Mouse (Mus musculus) heart, embryonic 11.5 days (tissue): ENCODE results near the gene Ndufa4l2. TPM values are rescaled to one million over a fixed set of nuclear protein-coding genes. Genes with fewer than 3 reads are reported as not detected.

ENCODE experiments used
- ATAC-seq: fragments of 200-750 bp; cut with Nextera tagmentation; replicated peaks from 2 replicates; pipeline ENCODE4 v1.8.0; 2017; ENCODE audit warnings: moderate library complexity; ENCODE audit not compliant: insufficient number of reproducible peaks, low FRiP score, low TSS enrichment
- H3K27ac ChIP-seq: fragments of 300-500 bp; sonication (generic); 2 replicates; pipeline ENCODE4 v1.5.1; 2014; ENCODE audit warnings: mild to moderate bottlenecking, low read depth, low read length
- H3K27me3 ChIP-seq: fragments of 300-500 bp; sonication (generic); 2 replicates; pipeline ENCODE4 v1.6.1; 2014; ENCODE audit warnings: mild to moderate bottlenecking, low read length, mixed read lengths; ENCODE audit not compliant: control insufficient read depth, insufficient read depth
- H3K36me3 ChIP-seq: fragments of 300-500 bp; sonication (generic); 2 replicates; pipeline ENCODE4 v1.6.1; 2014; ENCODE audit warnings: mild to moderate bottlenecking, low read length, moderate library complexity, mixed read lengths; ENCODE audit not compliant: control insufficient read depth, insufficient read depth
- H3K4me1 ChIP-seq: fragments of 300-500 bp; sonication (generic); 2 replicates; pipeline ENCODE4 v1.6.1; 2014; ENCODE audit warnings: low read length; ENCODE audit not compliant: control insufficient read depth, insufficient read depth
- H3K4me2 ChIP-seq: fragments of 300-500 bp; sonication (generic); 2 replicates; pipeline ENCODE4 v1.6.1; 2014; ENCODE audit warnings: mild to moderate bottlenecking, moderate library complexity
- H3K4me3 ChIP-seq: fragments of 300-500 bp; sonication (generic); 2 replicates; pipeline ENCODE4 v1.5.1; 2014; ENCODE audit warnings: low read depth, low read length
- H3K9ac ChIP-seq: fragments of 300-500 bp; sonication (generic); 2 replicates; pipeline ENCODE4 v1.6.1; 2014; ENCODE audit warnings: mild to moderate bottlenecking, low read depth, low read length, moderate library complexity
- H3K9me3 ChIP-seq: fragments of 300-500 bp; sonication (generic); replicated peaks from 2 replicates; pipeline ENCODE4 v1.6.1; 2016; ENCODE audit warnings: low read length; ENCODE audit not compliant: control insufficient read depth
- WGBS: fragments of 180-500 bp; shearing (Covaris S2); extraction: QIAGEN DNeasy Blood & Tissue Kit; methylation state at CpG from one replicate; pipeline ENCODE4 v1.1.7; 2014; ENCODE audit not compliant: insufficient replicate concordance; 5-methylcytosine and 5-hydroxymethylcytosine counted together
- polyA plus RNA-seq: library from polyadenylated mRNA; unstranded; fragments of >200 nt; fragmentation: Nextera tagmentation; extraction: Ambion mirVana; gene quantifications from 2 replicates; pipeline ENCODE4 v1.2.1, GENCODE M21; 2014

Gene Ndufa4l2
- polyA plus RNA-seq, 1 experiment from 2014 or later, result 13.9 TPM

- Histone ChIP-seq H3K9me3 (no peaks in the 10 kb centered on the region), H3K4me3 (peak overlapping the region; percentile 31), H3K27me3 (peaks cover 79% of the 10 kb centered on the region), H3K27ac (no peak overlapping the region), H3K36me3 (no peaks in the 10 kb centered on the region), H3K4me1 (peaks cover 63% of the 10 kb centered on the region), H3K9ac (peak overlapping the region; percentile 59; the same call in 1 of the 2 replicates), H3K4me2 (peak overlapping the region; percentile 94)
- 0 out of 2 replicates have a peak, but pooled peaks have one; percentile 29 for ATAC-seq
- 1% methylated on average over 27 of the region's 27 CpGs for WGBS
These were observed 2.0 kb upstream of the Ndufa4l2 start for GRCm38 (mm10) chr10:127512813-127513212.

- Histone ChIP-seq H3K4me2 (peak overlapping the region; percentile 94), H3K4me3 (peak overlapping the region; percentile 31), H3K27ac (no peak overlapping the region), H3K9ac (peak overlapping the region; percentile 59; the same call in 1 of the 2 replicates), H3K9me3 (no peaks in the 10 kb centered on the region), H3K27me3 (peaks cover 72% of the 10 kb centered on the region), H3K4me1 (peaks cover 63% of the 10 kb centered on the region), H3K36me3 (no peaks in the 10 kb centered on the region)
- whole genome bisulfite sequencing, result under 1% methylated on average over 16 of the region's 16 CpGs
- ATAC-seq, result no peak
These were observed 1.2 kb upstream of the Ndufa4l2 start for GRCm38 (mm10) chr10:127513501-127514091.

- Histone ChIP-seq H3K27me3 (peaks cover 67% of the 10 kb centered on the region), H3K9me3 (no peaks in the 10 kb centered on the region), H3K36me3 (peaks cover 1% of the 10 kb centered on the region; the same call in 1 of the 2 replicates), H3K9ac (no peak overlapping the region), H3K4me3 (0 out of 2 replicates have a peak overlapping the region, but pooled peaks have one; percentile 31), H3K4me2 (peak overlapping the region; percentile 94), H3K4me1 (peaks cover 58% of the 10 kb centered on the region), H3K27ac (no peak overlapping the region)
- WGBS, result 11% methylated on average over 13 of the region's 13 CpGs
- no peak for ATAC-seq
These were observed 562 bp upstream of the Ndufa4l2 start for GRCm38 (mm10) chr10:127514111-127514698.

- H3K4me3 ChIP-seq, result no peak overlapping the region; the same call in 1 of the 2 replicates
- H3K4me2 ChIP-seq, result peak overlapping the region; percentile 14; the same call in 1 of the 2 replicates
- no peak overlapping the region for H3K27ac ChIP-seq
- peaks cover 48% of the 10 kb centered on the region for H3K4me1 ChIP-seq
- no peak overlapping the region for H3K9ac ChIP-seq
- WGBS, result 27% methylated on average over 9 of the region's 9 CpGs
- ATAC-seq, result no peak
- H3K36me3 ChIP-seq, result peaks cover 8% of the 10 kb centered on the region; the same call in 1 of the 2 replicates
- H3K27me3 ChIP-seq, result peaks cover 55% of the 10 kb centered on the region
- no peaks in the 10 kb centered on the region for H3K9me3 ChIP-seq
These were observed 660 bp downstream of the Ndufa4l2 start for GRCm38 (mm10) chr10:127515271-127515982.

- Histone ChIP-seq H3K27me3 (peaks cover 49% of the 10 kb centered on the region), H3K36me3 (peaks cover 8% of the 10 kb centered on the region; the same call in 1 of the 2 replicates), H3K4me2 (peak overlapping the region; percentile 61), H3K27ac (no peak overlapping the region), H3K4me3 (peak overlapping the region; percentile 18; the same call in 1 of the 2 replicates), H3K9me3 (no peaks in the 10 kb centered on the region), H3K4me1 (peaks cover 49% of the 10 kb centered on the region), H3K9ac (peak overlapping the region; percentile 59)
- 20% methylated on average over 8 of the region's 8 CpGs for WGBS
- ATAC-seq, result no peak
These were observed 1.3 kb downstream of the Ndufa4l2 start for GRCm38 (mm10) chr10:127515983-127516459.

GRCm38 (mm10) chr10:127516576-127517260, 2.0 kb downstream of the Ndufa4l2 start:
- H3K9me3 ChIP-seq, result no peaks in the 10 kb centered on the region
- 10% methylated on average over 30 of the region's 30 CpGs for WGBS
- H3K27ac ChIP-seq, result no peak overlapping the region
- H3K4me1 ChIP-seq, result peaks cover 55% of the 10 kb centered on the region
- H3K9ac ChIP-seq, result peak overlapping the region; percentile 59
- peaks cover 8% of the 10 kb centered on the region; the same call in 1 of the 2 replicates for H3K36me3 ChIP-seq
- H3K27me3 ChIP-seq, result peaks cover 42% of the 10 kb centered on the region
- H3K4me2 ChIP-seq, result peak overlapping the region; percentile 61
- peak overlapping the region; percentile 18 for H3K4me3 ChIP-seq
- no peak for ATAC-seq

- H3K36me3 ChIP-seq, result peaks cover 8% of the 10 kb centered on the region; the same call in 1 of the 2 replicates
- 90% methylated on average over 22 of the region's 22 CpGs for WGBS
- H3K9me3 ChIP-seq, result no peaks in the 10 kb centered on the region
- no peak for ATAC-seq
- H3K9ac ChIP-seq, result no peak overlapping the region
- H3K27me3 ChIP-seq, result peaks cover 35% of the 10 kb centered on the region
- peaks cover 46% of the 10 kb centered on the region for H3K4me1 ChIP-seq
- H3K4me2 ChIP-seq, result no peak overlapping the region
- H3K27ac ChIP-seq, result no peak overlapping the region
- H3K4me3 ChIP-seq, result no peak overlapping the region
These were observed 3.2 kb downstream of the Ndufa4l2 start for GRCm38 (mm10) chr10:127517941-127518340.
